Mouse (Mus musculus) hindlimb bud, embryonic 11.5 days (tissue): ENCODE data around the gene Ciita.

Source experiments
- DNase-seq: peaks from one replicate; pipeline ENCODE4 v3.0.0-alpha.2; 2012; ENCODE audit warnings: low read depth, low spot score; ENCODE audit errors: extremely low spot score

The Ciita gene

DNA sequence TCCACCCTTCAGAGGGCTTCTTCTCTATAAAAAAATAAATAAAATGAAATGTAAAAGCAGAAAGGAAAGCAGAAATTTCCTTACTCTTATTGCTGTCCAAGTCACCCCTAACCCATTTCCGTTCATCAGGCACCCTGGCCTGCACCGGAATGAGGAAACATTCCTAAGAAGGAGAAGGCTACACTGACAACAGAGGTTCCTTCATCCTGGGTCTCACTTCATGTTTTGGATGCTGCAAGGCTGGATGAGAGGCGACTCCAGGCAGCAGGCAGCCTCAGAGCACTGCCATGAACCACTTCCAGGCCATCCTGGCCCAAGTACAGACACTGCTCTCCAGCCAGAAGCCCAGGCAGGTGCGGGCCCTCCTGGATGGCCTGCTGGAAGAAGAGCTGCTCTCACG, at the start of gene Ciita:
Gene Ciita, plus strand, starts transcription at position 203 of the 400 bp plus-strand sequence.
- no peak for DNase-seq

GRCm38 (mm10) chr16:10431911-10432310, 47.9 kb upstream of the Ciita start:
- no peak for DNase-seq

GRCm38 (mm10) chr16:10432387-10432786, 47.5 kb upstream of the Ciita start:
- DNase-seq, result no peak

GRCm38 (mm10) chr16:10433344-10433743, 46.5 kb upstream of the Ciita start:
- DNase-seq, result no peak

- DNase-seq, result no peak
Measured at GRCm38 (mm10) chr16:10436166-10436565, 43.7 kb upstream of the Ciita start.

DNA sequence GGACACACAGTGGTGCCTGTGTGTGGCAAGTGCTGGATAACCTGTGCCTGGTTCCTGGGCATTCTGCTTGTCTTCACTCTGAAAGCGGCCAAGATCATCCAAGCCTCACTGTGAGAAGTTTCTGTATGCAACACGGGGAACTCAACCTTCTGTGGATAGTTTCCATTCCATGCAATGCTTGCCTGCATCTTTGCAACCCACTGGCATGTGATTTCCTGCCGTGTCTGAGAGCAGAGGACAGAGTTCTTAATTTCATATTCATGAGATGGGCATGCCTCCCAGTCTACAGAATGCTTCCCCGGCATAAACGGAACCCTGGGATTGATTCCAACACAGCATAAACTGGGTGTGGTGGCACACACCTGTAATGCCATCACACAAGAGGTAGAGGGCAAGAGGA, 41.8 kb upstream of the Ciita start:
- DNase-seq, result no peak

DNA sequence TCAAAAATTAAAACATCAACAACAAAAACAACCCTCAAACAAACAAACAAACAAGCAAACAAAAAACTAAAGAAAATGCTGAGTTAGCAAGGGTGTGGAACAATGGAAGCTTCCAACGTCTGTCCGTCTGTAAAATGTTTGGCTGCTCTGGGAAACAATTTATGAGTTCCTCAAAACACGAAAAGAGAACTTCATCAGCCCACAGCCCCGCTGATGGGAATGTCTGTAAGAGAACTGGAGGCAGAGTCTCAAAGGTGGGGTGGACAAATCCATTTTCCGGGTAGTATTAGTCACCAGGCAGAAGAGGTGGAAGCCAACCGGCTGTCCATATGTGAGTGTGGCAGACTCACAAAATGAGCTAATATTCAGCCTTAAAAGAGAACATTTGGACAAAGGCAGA, 38.5 kb upstream of the Ciita start:
- DNase-seq, result no peak

- no peak for DNase-seq
Measured at GRCm38 (mm10) chr16:10441761-10442160, 38.1 kb upstream of the Ciita start.

- no peak for DNase-seq
Measured at GRCm38 (mm10) chr16:10443723-10444122, 36.1 kb upstream of the Ciita start.

- DNase-seq, result no peak
Measured at GRCm38 (mm10) chr16:10446573-10447263, 33.1 kb upstream of the Ciita start.

DNA sequence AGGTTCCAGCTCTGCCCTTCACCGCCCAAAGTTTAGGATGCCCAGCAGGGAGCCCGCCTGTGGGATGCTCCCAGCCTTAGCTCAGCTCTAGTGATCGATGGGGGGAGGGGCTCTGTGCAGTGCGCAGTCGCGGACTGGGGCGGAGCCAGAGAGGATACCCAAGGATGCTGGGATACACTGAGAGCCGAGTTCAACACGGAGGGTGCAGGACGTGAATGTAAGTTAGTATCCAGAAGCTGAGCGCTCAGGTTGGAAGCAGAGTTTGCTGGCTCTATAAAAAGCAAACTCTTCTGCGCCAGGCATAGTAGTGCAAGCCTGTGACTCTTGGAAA, 32.6 kb upstream of the Ciita start, which contains the start of gene Tvp23a:
Gene Tvp23a, minus strand, starts transcription at position 99 of the 331 bp plus-strand sequence.
- DNase-seq, result peak; percentile 44

DNA sequence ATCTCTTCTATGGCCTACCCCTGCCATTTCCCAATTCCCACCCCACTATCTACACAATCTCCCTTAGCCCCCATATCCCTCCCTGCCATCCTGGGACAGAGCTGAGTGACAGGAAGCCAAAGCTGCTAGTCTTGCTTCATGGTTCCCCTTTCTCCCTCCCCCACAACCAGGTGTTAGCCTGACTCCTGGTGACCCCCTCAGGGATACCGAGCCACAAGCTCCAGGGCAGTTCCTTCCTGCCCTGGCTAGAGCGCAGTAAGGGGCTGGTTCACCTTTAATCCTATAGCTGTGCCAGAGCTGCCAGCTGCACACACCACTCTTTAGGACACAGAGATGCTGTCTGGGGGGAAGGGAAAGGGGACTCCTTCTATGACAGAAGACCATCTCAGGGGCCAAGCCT, 32.1 kb upstream of the Ciita start:
- DNase-seq, result no peak

DNA sequence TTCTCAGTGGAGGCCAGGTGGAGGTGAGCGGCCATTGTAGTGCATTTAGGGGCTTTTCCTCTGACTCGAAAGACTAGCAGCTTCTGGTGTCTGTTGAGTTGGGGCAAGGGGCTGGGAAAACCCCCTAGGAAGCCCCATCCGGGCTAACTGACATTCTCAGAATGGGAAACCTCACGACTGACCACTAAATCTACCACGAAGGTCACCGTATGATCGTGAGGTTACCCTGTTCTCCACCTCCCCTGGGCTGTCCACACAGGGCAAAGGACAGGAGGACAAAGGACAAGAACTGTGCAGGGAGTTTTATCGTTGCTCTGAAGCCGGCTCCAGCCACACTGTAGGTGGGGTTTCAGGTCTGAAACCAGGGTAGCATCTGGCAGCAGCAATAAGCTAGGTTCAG, 30.9 kb upstream of the Ciita start:
- no peak for DNase-seq

- no peak for DNase-seq
Measured at GRCm38 (mm10) chr16:10451906-10452305, 28.0 kb upstream of the Ciita start.

DNA sequence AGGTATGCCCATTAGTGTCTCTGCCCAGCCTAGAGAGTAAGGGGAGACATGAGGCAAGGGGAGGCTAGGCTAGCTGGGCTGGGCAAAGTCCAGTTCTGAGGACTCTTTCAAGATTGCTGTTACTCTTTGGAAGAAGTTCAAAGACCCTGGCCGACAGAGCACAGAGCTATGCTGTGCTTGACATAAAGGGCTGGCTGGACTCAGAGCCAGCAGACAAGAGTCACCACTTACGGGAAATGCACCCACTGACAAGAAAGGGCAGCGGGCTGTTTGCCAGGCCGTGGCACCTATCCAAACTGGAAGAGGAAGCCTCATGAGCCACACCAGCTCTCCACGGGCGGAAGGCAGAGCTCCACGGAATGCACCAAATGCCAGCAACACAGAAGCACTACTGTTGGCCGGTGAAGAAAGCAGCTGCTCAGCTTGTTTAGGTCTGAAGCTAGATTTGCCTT, 27.4 kb upstream of the Ciita start:
- DNase-seq, result no peak

DNA sequence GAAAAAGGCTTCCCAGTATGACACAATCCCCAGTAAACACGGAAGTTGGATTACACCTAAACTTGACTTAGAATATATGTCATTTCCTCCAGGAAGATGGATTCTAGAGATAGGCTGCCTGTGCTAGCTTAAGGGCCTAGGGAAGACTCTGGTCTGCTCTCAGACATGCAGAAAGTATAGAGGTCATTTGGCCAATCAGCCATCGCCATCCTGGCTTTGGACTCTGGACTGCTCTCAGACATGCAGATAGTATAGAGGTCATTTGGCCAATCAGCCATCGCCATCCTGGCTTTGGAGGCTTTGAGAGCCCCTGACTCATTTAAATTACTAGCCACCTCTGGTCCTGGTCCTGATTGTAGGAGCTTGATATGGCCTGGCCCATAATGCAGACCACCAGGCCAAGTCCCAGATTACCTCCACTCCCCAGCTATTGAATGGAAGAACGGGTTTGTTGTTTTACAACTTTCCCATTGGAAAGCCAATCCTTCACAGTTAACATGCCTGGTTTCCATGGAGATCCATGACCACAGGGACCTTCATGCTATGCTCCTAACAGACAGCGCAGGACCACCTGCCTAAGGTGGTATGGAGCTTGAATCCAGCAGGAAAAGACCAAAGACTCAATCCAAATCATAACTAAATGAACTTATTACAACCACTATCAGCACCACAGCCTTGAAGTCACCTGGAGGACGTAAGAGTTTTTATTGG, 25.8 kb upstream of the Ciita start:
- DNase-seq, result peak; percentile 24

- peak; percentile 63 for DNase-seq
Measured at GRCm38 (mm10) chr16:10454583-10454974, 25.3 kb upstream of the Ciita start.

- no peak for DNase-seq
Measured at GRCm38 (mm10) chr16:10460188-10460587, 19.7 kb upstream of the Ciita start.

DNA sequence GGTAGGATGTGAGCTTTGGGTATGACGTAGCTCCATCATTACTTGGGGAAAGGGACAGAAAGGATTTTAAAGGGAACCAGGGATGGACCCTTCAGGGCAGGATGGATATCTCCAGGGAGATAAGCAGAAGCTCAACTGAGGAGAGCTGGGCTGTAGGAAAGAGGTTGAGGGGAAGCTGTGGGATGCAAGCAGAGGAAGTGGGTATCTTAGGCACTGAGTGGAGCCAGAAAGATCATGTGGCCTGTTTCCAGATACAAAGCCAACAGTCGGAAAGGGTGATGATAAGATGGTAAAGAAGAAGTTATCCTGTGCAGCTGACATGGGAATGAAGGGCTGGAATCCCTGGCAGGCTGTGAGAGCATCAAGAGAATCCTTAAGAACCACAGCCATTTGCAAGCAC, 18.7 kb upstream of the Ciita start:
- DNase-seq, result no peak

DNA sequence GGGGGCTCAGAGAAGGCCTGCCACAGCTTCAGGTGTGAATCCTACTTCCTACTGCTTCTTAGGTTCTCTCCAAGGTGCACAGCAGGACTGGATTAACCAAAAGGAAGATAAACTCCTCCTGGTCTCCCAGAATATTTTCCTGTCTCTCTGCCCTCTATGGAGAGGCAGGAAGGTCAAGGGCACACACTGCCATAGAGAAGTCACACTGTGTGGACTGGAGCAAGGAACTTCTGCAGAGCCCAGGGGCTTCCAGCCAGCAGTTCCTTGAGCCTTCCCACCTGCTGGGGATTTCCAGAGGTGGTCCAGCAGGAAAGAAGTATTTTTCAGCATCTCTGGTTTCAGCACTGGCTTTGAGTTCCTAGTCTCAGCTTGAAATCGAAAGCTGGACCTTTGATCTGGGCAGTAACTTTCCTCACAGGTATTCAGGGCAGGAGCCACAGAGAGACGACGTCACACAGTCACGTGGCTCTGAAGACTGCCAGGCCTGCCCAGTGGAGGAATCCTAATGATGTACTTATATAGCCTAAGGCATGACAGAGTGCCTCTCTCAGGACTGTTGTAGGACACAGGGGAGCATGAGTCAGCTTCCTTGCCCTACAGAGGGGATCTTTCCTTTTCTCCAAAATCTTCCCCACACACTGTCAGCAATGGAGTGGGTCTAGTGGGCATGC, 14.7 kb upstream of the Ciita start:
- no peak for DNase-seq

DNA sequence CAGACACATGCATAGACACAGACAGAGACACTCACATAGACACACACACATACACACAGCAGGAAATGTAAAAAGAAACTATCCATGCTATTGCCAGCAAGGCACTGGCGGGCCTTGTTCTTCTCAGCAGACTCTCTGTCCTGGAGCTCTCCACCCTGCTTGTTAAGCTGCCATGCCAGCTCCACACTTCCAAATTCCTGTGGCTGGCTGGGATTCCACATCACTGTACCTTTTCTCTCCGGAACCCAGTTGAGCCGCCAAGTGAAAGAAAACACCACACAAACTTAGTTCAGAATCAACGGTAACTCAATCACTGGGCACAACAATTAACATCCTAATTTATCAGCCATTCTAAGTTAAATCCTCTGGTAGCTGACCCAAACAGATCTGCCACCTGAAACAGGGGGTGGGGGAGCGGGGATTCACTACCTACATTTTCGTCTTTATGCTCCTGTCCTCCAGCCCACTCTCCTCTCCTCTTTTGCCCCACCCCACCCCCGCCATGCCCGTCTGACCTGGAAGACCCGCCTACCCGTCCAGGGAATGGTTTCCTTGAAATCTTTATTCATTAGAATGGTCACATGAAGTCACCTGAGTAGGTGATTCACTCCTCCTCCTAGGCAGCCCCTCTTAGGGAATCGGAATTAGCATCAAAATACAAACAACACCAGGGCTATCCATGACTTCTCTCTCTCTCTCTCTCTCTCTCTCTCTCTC, 12.3 kb upstream of the Ciita start:
- no peak for DNase-seq
